7 mouse cellular contexts compared by ENCODE assay signal in the genomic region with DNA sequence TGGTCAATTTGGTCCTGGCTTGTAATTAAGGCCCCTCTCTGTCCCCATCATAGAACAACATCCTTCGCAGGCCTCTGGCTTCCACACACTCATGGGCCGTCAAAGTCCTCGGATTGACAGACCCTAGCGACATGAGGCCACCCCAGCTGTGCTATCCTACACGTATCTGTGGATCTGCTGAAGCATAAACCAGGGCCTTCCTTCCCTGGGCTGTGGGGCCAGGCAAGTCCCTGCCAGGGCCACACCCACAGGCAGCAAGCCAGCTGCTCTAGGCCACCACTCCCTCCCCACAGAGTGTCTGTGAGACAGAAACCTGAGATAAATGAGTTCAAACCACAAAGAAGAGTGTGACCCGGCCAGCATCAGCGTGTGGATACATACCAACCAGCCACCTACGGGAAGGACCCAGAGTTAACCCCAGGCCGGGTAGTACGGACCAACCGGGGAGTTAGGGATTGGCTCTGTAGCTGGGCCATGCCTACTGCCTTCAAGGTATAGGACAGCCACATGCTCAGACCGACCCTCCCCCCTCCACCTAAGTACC. TPM values are rescaled to one million over a fixed set of nuclear protein-coding genes. Genes with fewer than 3 reads are reported as not detected.
A peak's percentile ranks its signal among the peaks of the same experiment; 100 is the strongest.
DNase-seq lines count a peak whose midpoint lies in the region; ATAC-seq and TF ChIP-seq lines count a peak whose summit lies in the region.

No protein-coding gene starts in this region.

- H3K9me3 ChIP-seq in liver, embryonic 14.5 days (ENCODE audit: control insufficient read depth, low read length): no peaks in the 10 kb centered on the region

- DNase-seq in A20 (ENCODE audit: low read depth, low spot score): peak; percentile 90
- peak; percentile 86 for DNase-seq in induced T-regulatory cell, adult 2 months (ENCODE audit: low read depth)
- peak; percentile 67 to 77 (median 69) for DNase-seq in liver, embryonic 14.5 days (ENCODE audit: low read depth in 3 of 3, low spot score in 3 of 3)
- DNase-seq in spleen, postnatal 14 days (ENCODE audit: low spot score in 2 of 2): peak; percentile 60 to 71
- DNase-seq in left cerebral cortex, postnatal 36 days (ENCODE audit: low spot score in 2 of 2): no peak

- intact Hi-C loops in left cerebral cortex, postnatal 36 days (cut with DNase I): no loop called here

- 10% methylated on average over 12 of the region's 12 CpGs for WGBS in liver, embryonic 14.5 days (ENCODE audit: insufficient replicate concordance)

- H3K27ac ChIP-seq in liver, embryonic 14.5 days: peak overlapping the region; percentile 74

- H3K36me3 ChIP-seq in liver, embryonic 14.5 days (replicated peaks; ENCODE audit: control insufficient read depth, insufficient read depth, low read depth): no peaks in the 10 kb centered on the region

- no peak for TF ChIP-seq CTCF in liver, embryonic 14.5 days (IDR thresholded peaks at IDR 0.05; ENCODE audit: low read depth)

- H3K4me3 ChIP-seq in liver, embryonic 14.5 days (ENCODE audit: insufficient read depth in 1 of 2, low read depth in 2 of 2, low read length in 2 of 2): no peak overlapping the region

- peaks cover 37 to 67% of the 10 kb centered on the region in 2 experiments for H3K4me1 ChIP-seq in liver, embryonic 14.5 days (replicated peaks; ENCODE audit: control insufficient read depth in 2 of 2, insufficient read depth in 2 of 2, low read length in 1 of 2)

- peak; percentile 45; the same call in 1 of the 2 replicates for TF ChIP-seq EP300 in liver, embryonic 14.5 days (IDR thresholded peaks at IDR 0.05; ENCODE audit: low read depth)

- H3K27me3 ChIP-seq in liver, embryonic 14.5 days (ENCODE audit: control insufficient read depth, insufficient read depth, low read length): no peaks in the 10 kb centered on the region

- H3K4me2 ChIP-seq in liver, embryonic 14.5 days (ENCODE audit: low read depth): peak overlapping the region; percentile 60

- peak; percentile 87 for ATAC-seq in CD4-positive, CD25-positive, alpha-beta regulatory T cell, adult 4 months
- peak; percentile 93 for ATAC-seq in erythroblast, adult 5-6 weeks (replicated peaks; ENCODE audit: low FRiP score, poor library complexity, severe bottlenecking)
- peak; percentile 95 for ATAC-seq in liver, embryonic 14.5 days (ENCODE audit: insufficient read depth)

- H3K9ac ChIP-seq in liver, embryonic 14.5 days (replicated peaks): peak overlapping the region; percentile 59

RNA-seq across cellular contexts. Expression of a gene that starts 45.5 kb away (rescaled TPM):
- polyA plus RNA-seq in CD4-positive, CD25-positive, alpha-beta regulatory T cell, adult 4 months (2017; shearing (Covaris generic)): 100 to 1,000 TPM; 122 to 152 TPM
- total RNA-seq in erythroblast, adult 5-6 weeks (2015; ENCODE audit: low replicate concordance): 14.8 and 18.8 TPM in 2 replicates
- total RNA-seq in erythroblast, adult 5-6 weeks (2017; ENCODE audit: low replicate concordance): 6.5 and 7.1 TPM in 2 replicates
- polyA plus RNA-seq in liver, embryonic 14.5 days (2012; rRNA removed): 4.2 and 4.7 TPM in 2 replicates
- polyA plus RNA-seq in liver, embryonic 14.5 days (2014; fragmentation: Nextera tagmentation; extraction: Ambion mirVana): 4.6 and 6.1 TPM in 2 replicates
- 10 to 100 TPM; 91.0 to 94.2 TPM for total RNA-seq in left cerebral cortex, postnatal 36 days (2021)

Comparison
In these comparisons a context has a peak if more than half of its experiments do, and no peak if none do; other contexts are left out.
1. DNase-seq: peak in A20 (single experiment), induced T-regulatory cell, adult 2 months (single experiment), liver, embryonic 14.5 days (3 of 3) and spleen, postnatal 14 days (2 of 2); none in left cerebral cortex, postnatal 36 days (0 of 2).
2. RNA of a gene that starts 45.5 kb away (total RNA-seq): 91.0 to 94.2 TPM in left cerebral cortex, postnatal 36 days; 6.5 to 18.8 TPM in erythroblast, adult 5-6 weeks; every median in the first group is over 4 times any median in the second.
3. Peak in every context shown above with its lines, with median percentiles within 50 percentile points of each other: ATAC-seq.